Mouse (Mus musculus): ENCODE data around the gene Prkg1. TPM values are rescaled to one million over a fixed set of nuclear protein-coding genes. Genes with fewer than 3 reads are reported as not detected.

Gene Prkg1
- total and polyA plus RNA-seq, 3 experiments: 1.0 to 29.0 (median 22.9) TPM

GRCm38 (mm10) chr19:31097857-31098256 is 667.0 kb downstream of the Prkg1 start:
- DNase-seq (ENCODE audit: low spot score): no peak
- no peak for TF ChIP-seq POLR2AphosphoS5 (IDR thresholded peaks at IDR 0.05; ENCODE audit: insufficient replicate concordance, low read depth, low read length)
- TF ChIP-seq CTCF (IDR thresholded peaks at IDR 0.05; ENCODE audit: low read depth, low read length): no peak
- no peak for TF ChIP-seq TAL1 (conservative IDR thresholded peaks at IDR 0.05; ENCODE audit: low read depth, low read length)
- no peak for TF ChIP-seq GATA1 (IDR thresholded peaks at IDR 0.05; ENCODE audit: borderline replicate concordance, low read length)
- no peak for TF ChIP-seq GATA2 (IDR thresholded peaks at IDR 0.05; ENCODE audit: borderline replicate concordance, low read depth, low read length)
- Histone ChIP-seq H3K4me3 (ENCODE audit: low read depth, low read length) (no peak overlapping the region), H3K4me1 (ENCODE audit: insufficient read depth, low read depth, low read length) (peaks cover 10% of the 10 kb centered on the region), H3K36me3 (replicated peaks) (no peaks in the 10 kb centered on the region), H3K27me3 (ENCODE audit: insufficient read depth, low read length) (no peaks in the 10 kb centered on the region), H3K9me3 (replicated peaks) (no peaks in the 10 kb centered on the region)
- no peak for ATAC-seq (ENCODE audit: extremely low read depth, insufficient number of reproducible peaks, low FRiP score, poor library complexity, severe bottlenecking)

GRCm38 (mm10) chr19:31083761-31084160 is 681.1 kb downstream of the Prkg1 start:
- no peak for TF ChIP-seq GATA1 (IDR thresholded peaks at IDR 0.05; ENCODE audit: borderline replicate concordance, low read length)
- no peak for TF ChIP-seq GATA2 (IDR thresholded peaks at IDR 0.05; ENCODE audit: borderline replicate concordance, low read depth, low read length)
- no peak for TF ChIP-seq TAL1 (conservative IDR thresholded peaks at IDR 0.05; ENCODE audit: low read depth, low read length)
- Histone ChIP-seq H3K9me3 (replicated peaks) (no peaks in the 10 kb centered on the region), H3K36me3 (replicated peaks) (peaks cover 16% of the 10 kb centered on the region), H3K27me3 (ENCODE audit: insufficient read depth, low read length) (no peaks in the 10 kb centered on the region), H3K4me3 (ENCODE audit: low read depth, low read length) (peak overlapping the region; percentile 73), H3K4me1 (ENCODE audit: insufficient read depth, low read depth, low read length) (peaks cover 18% of the 10 kb centered on the region)
- ATAC-seq (ENCODE audit: extremely low read depth, insufficient number of reproducible peaks, low FRiP score, poor library complexity, severe bottlenecking) (no peak), DNase-seq (ENCODE audit: low spot score) (no peak)

DNA sequence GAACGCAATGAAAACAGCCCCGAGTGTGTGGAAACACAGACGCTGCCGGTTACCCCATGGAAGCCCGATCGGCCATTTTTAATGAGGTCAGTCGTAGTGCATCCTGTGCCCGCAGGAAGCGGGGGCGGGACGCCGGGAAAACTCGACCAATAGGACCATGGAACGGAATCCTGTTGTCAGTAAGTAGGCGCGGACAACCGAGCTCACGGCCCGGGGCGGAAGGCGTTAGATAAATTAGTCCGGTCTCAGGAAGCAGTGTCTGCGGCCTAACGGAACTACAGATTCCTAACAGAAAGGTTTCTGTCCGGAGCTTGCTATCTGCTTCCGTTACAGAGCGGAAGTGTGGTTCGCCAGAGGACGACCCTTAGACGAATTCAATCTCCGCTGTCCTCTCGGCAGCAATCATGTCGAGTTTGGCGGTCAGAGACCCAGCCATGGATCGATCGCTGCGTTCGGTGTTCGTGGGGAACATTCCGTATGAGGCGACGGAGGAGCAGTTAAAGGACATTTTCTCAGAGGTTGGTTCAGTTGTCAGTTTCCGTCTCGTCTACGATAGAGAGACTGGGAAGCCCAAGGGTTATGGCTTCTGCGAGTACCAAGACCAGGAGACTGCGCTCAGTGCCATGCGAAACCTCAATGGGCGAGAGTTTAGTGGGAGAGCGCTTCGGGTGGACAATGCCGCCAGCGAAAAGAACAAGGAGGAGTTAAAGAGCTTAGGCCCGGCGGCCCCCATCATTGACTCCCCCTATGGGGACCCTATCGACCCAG is 682.0 kb downstream of the Prkg1 start, which contains the start of gene Cstf2t:
Gene Cstf2t (plus strand): TSS at position 176 of the 768 bp plus-strand sequence.
- TF ChIP-seq GATA1 (IDR thresholded peaks at IDR 0.05; ENCODE audit: borderline replicate concordance, low read length): no peak
- TF ChIP-seq POLR2AphosphoS5 (IDR thresholded peaks at IDR 0.05; ENCODE audit: insufficient replicate concordance, low read depth, low read length): no peak
- TF ChIP-seq CTCF (IDR thresholded peaks at IDR 0.05; ENCODE audit: low read depth, low read length): no peak
- no peak for TF ChIP-seq GATA2 (IDR thresholded peaks at IDR 0.05; ENCODE audit: borderline replicate concordance, low read depth, low read length)
- TF ChIP-seq TAL1 (conservative IDR thresholded peaks at IDR 0.05; ENCODE audit: low read depth, low read length): no peak
- peak within 1 kb of the TSS; percentile 73 for H3K4me3 ChIP-seq (ENCODE audit: low read depth, low read length)
- DNase-seq (ENCODE audit: low spot score): peak; percentile 45
- peaks cover 16% of the 10 kb centered on the region for H3K36me3 ChIP-seq (replicated peaks)
- peak; percentile 92 for ATAC-seq (ENCODE audit: extremely low read depth, insufficient number of reproducible peaks, low FRiP score, poor library complexity, severe bottlenecking)
- no peaks in the 10 kb centered on the region for H3K9me3 ChIP-seq (replicated peaks)
- no peaks in the 10 kb centered on the region for H3K27me3 ChIP-seq (ENCODE audit: insufficient read depth, low read length)
- peaks cover 18% of the 10 kb centered on the region for H3K4me1 ChIP-seq (ENCODE audit: insufficient read depth, low read depth, low read length)

DNA sequence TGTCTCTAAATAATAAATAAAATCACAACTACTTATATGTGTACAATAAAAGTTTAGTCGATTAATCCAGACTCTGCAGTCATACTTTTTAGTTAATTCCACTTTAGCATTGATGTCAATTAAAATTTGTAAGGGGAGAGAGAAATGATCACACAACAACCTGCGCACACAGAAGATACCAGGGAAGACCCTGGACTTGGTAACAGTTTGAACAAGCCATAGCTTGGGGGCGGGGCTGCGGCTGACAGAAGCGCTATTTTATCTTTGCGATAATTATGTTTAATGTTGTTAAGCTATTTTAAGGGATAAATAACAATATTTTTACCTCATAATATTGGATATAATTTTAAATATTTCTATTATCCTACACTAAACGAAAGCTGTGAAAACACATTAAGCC is 682.6 kb downstream of the Prkg1 start:
- TF ChIP-seq GATA2 (IDR thresholded peaks at IDR 0.05; ENCODE audit: borderline replicate concordance, low read depth, low read length) (no peak), CTCF (IDR thresholded peaks at IDR 0.05; ENCODE audit: low read depth, low read length) (no peak), GATA1 (IDR thresholded peaks at IDR 0.05; ENCODE audit: borderline replicate concordance, low read length) (no peak), TAL1 (conservative IDR thresholded peaks at IDR 0.05; ENCODE audit: low read depth, low read length) (no peak)
- DNase-seq (ENCODE audit: low spot score) (no peak), ATAC-seq (ENCODE audit: extremely low read depth, insufficient number of reproducible peaks, low FRiP score, poor library complexity, severe bottlenecking) (no peak)
- H3K4me3 ChIP-seq (ENCODE audit: low read depth, low read length): peak overlapping the region; percentile 73; the same call in 1 of the 2 replicates
- peaks cover 16% of the 10 kb centered on the region for H3K36me3 ChIP-seq (replicated peaks)
- H3K27me3 ChIP-seq (ENCODE audit: insufficient read depth, low read length): no peaks in the 10 kb centered on the region
- no peaks in the 10 kb centered on the region for H3K9me3 ChIP-seq (replicated peaks)
- H3K4me1 ChIP-seq (ENCODE audit: insufficient read depth, low read depth, low read length): peaks cover 18% of the 10 kb centered on the region

DNA sequence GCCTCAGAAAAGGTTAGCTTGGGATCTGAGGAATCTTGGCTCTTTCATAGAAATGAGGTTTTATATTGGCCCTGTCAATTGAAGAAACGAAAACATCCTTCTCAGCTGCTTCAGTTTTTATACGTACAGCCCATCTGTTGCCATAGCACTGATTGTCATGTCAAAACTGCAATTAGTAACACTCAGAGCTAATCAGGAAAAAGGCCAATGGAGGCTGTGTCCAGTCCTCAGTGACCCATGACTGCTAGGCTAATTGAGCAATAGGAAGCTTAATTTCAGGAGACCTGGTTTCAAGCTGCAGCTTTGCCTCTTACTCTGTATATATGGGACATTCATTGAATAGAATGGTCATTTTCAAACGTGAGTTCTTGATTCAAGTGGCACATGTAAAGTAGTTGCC is 686.6 kb downstream of the Prkg1 start:
- no peak for TF ChIP-seq TAL1 (conservative IDR thresholded peaks at IDR 0.05; ENCODE audit: low read depth, low read length)
- TF ChIP-seq GATA1 (IDR thresholded peaks at IDR 0.05; ENCODE audit: borderline replicate concordance, low read length): no peak
- no peak for TF ChIP-seq POLR2AphosphoS5 (IDR thresholded peaks at IDR 0.05; ENCODE audit: insufficient replicate concordance, low read depth, low read length)
- no peak for TF ChIP-seq GATA2 (IDR thresholded peaks at IDR 0.05; ENCODE audit: borderline replicate concordance, low read depth, low read length)
- no peak for TF ChIP-seq CTCF (IDR thresholded peaks at IDR 0.05; ENCODE audit: low read depth, low read length)
- no peaks in the 10 kb centered on the region for H3K9me3 ChIP-seq (replicated peaks)
- no peaks in the 10 kb centered on the region for H3K36me3 ChIP-seq (replicated peaks)
- H3K4me1 ChIP-seq (ENCODE audit: insufficient read depth, low read depth, low read length): no peaks in the 10 kb centered on the region
- ATAC-seq (ENCODE audit: extremely low read depth, insufficient number of reproducible peaks, low FRiP score, poor library complexity, severe bottlenecking) (no peak), DNase-seq (ENCODE audit: low spot score) (no peak)
- no peak overlapping the region for H3K4me3 ChIP-seq (ENCODE audit: low read depth, low read length)
- H3K27me3 ChIP-seq (ENCODE audit: insufficient read depth, low read length): peaks cover 9% of the 10 kb centered on the region

DNA sequence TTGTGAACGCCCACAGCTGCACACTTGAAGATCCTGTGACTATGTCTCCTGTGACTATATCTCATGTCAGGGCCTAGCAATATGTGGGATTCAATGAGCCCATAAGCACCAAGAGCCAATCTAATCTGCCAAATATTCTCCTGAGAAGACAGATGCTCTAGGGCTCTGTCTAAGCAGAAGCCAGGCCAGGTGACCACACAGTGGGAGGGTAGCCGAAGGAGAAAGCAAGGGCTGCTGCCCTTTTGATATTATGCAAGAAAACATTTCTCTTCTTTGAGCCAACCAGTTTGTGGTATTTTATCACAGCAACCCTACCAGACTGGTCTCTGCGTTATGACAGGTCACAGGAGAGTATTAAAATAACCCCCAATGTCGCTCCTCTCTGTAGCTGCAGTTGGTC is 688.7 kb downstream of the Prkg1 start:
- ATAC-seq (ENCODE audit: extremely low read depth, insufficient number of reproducible peaks, low FRiP score, poor library complexity, severe bottlenecking) (no peak), DNase-seq (ENCODE audit: low spot score) (no peak)
- TF ChIP-seq POLR2AphosphoS5 (IDR thresholded peaks at IDR 0.05; ENCODE audit: insufficient replicate concordance, low read depth, low read length) (no peak), GATA2 (IDR thresholded peaks at IDR 0.05; ENCODE audit: borderline replicate concordance, low read depth, low read length) (no peak), CTCF (IDR thresholded peaks at IDR 0.05; ENCODE audit: low read depth, low read length) (no peak), GATA1 (IDR thresholded peaks at IDR 0.05; ENCODE audit: borderline replicate concordance, low read length) (no peak), TAL1 (conservative IDR thresholded peaks at IDR 0.05; ENCODE audit: low read depth, low read length) (no peak)

More for the DNA sequence above, 688.7 kb downstream of the Prkg1 start:
- peaks cover 9% of the 10 kb centered on the region for H3K27me3 ChIP-seq (ENCODE audit: insufficient read depth, low read length)
- no peak overlapping the region for H3K4me3 ChIP-seq (ENCODE audit: low read depth, low read length)
- no peaks in the 10 kb centered on the region for H3K9me3 ChIP-seq (replicated peaks)
- H3K36me3 ChIP-seq (replicated peaks): no peaks in the 10 kb centered on the region
- no peaks in the 10 kb centered on the region for H3K4me1 ChIP-seq (ENCODE audit: insufficient read depth, low read depth, low read length)
